Mouse (Mus musculus) brain, embryonic 18.5 days (tissue): Measurements from ENCODE around the gene Ak8.

ENCODE experiments used
- DNase-seq: peaks from one replicate; pipeline ENCODE4 v3.0.0-alpha.2; 2012; ENCODE audit warnings: low read depth, low spot score

Gene Ak8

GRCm38 (mm10) chr2:28699361-28700335, at the start of gene Ak8, which contains the start of gene Spaca9:
Ak8 (plus strand) TSS chr2:28700164.
Spaca9 (minus strand) TSS chr2:28699727.
- DNase-seq: peak; percentile 70

- no peak for DNase-seq
Measured at GRCm38 (mm10) chr2:28650526-28650925, 49.4 kb upstream of the Ak8 start.

- DNase-seq: no peak
Measured at GRCm38 (mm10) chr2:28653351-28653750, 46.6 kb upstream of the Ak8 start.

- DNase-seq: no peak
Measured at GRCm38 (mm10) chr2:28654295-28654694, 45.7 kb upstream of the Ak8 start.

GRCm38 (mm10) chr2:28656216-28656615, 43.7 kb upstream of the Ak8 start:
- no peak for DNase-seq

- no peak for DNase-seq
Measured at GRCm38 (mm10) chr2:28662891-28663290, 37.1 kb upstream of the Ak8 start.

GRCm38 (mm10) chr2:28665818-28666217, 34.1 kb upstream of the Ak8 start:
- no peak for DNase-seq

- no peak for DNase-seq
Measured at GRCm38 (mm10) chr2:28671438-28671837, 28.5 kb upstream of the Ak8 start.

- no peak for DNase-seq
Measured at GRCm38 (mm10) chr2:28676005-28676404, 24.0 kb upstream of the Ak8 start.

GRCm38 (mm10) chr2:28680710-28681109, 19.3 kb upstream of the Ak8 start:
- no peak for DNase-seq

- no peak for DNase-seq
Measured at GRCm38 (mm10) chr2:28681718-28682117, 18.2 kb upstream of the Ak8 start.

GRCm38 (mm10) chr2:28685895-28686294, 14.1 kb upstream of the Ak8 start:
- DNase-seq: no peak

- no peak for DNase-seq
Measured at GRCm38 (mm10) chr2:28688431-28688830, 11.5 kb upstream of the Ak8 start.

GRCm38 (mm10) chr2:28692692-28693091, 7.3 kb upstream of the Ak8 start:
- no peak for DNase-seq

- no peak for DNase-seq
Measured at GRCm38 (mm10) chr2:28698566-28698965, 1.4 kb upstream of the Ak8 start.

GRCm38 (mm10) chr2:28701646-28702262, 1.8 kb downstream of the Ak8 start:
- DNase-seq: no peak

GRCm38 (mm10) chr2:28706106-28706636, 6.2 kb downstream of the Ak8 start:
- DNase-seq: no peak

- no peak for DNase-seq
Measured at GRCm38 (mm10) chr2:28706787-28707186, 6.8 kb downstream of the Ak8 start.

GRCm38 (mm10) chr2:28713036-28713435, 13.1 kb downstream of the Ak8 start:
- DNase-seq: no peak

- no peak for DNase-seq
Measured at GRCm38 (mm10) chr2:28722419-28722818, 22.5 kb downstream of the Ak8 start.

- no peak for DNase-seq
Measured at GRCm38 (mm10) chr2:28723912-28724311, 23.9 kb downstream of the Ak8 start.

GRCm38 (mm10) chr2:28727786-28728404, 27.9 kb downstream of the Ak8 start:
- no peak for DNase-seq
